Mouse (Mus musculus) cerebellum, adult 2 months (tissue): Measurements from ENCODE around the gene Inf2. TPM values are rescaled to one million over a fixed set of nuclear protein-coding genes. Genes with fewer than 3 reads are reported as not detected.

ENCODE experiments used
- DNase-seq, 2 experiments: peaks; one replicate each; pipeline ENCODE4 v3.0.0; 2021
- H3K27ac ChIP-seq: fragments of 200-500 bp; 2 replicates; pipeline ENCODE4 v1.5.1; 2012; ENCODE audit warnings: low read length, control low read depth, inconsistent platforms; ENCODE audit not compliant: insufficient read depth
- H3K27me3 ChIP-seq: fragments of 200-500 bp; 2 replicates; pipeline ENCODE4 v1.6.1; 2012; ENCODE audit warnings: inconsistent platforms, mild to moderate bottlenecking, low read length, moderate library complexity; ENCODE audit not compliant: control insufficient read depth, insufficient read depth
- H3K4me1 ChIP-seq: fragments of 200-500 bp; 2 replicates; pipeline ENCODE4 v1.6.1; 2011; ENCODE audit warnings: low read length; ENCODE audit not compliant: control insufficient read depth, insufficient read depth
- H3K4me3 ChIP-seq: fragments of 200-500 bp; replicated peaks from 2 replicates; pipeline ENCODE3; 2011; ENCODE audit warnings: mild to moderate bottlenecking, low read depth, low read length, control low read depth; ENCODE audit not compliant: insufficient read depth
- CTCF ChIP-seq: fragments of 200-500 bp; IDR thresholded peaks from 2 replicates; pipeline ENCODE4 v1.5.1; 2011; ENCODE audit warnings: low read depth, mild to moderate bottlenecking, control low read depth, low read length, moderate library complexity, borderline replicate concordance; ENCODE audit not compliant: insufficient read depth
- POLR2A ChIP-seq: fragments of 200-500 bp; IDR thresholded peaks from 2 replicates; pipeline ENCODE4 v1.6.1; 2011; ENCODE audit warnings: low read length, control low read depth, borderline replicate concordance; ENCODE audit not compliant: insufficient read depth
- WGBS: fragments of 180-500 bp; shearing (Covaris S2); methylation state at CpG from one replicate; pipeline ENCODE4 v1.1.7; 2018; 5-methylcytosine and 5-hydroxymethylcytosine counted together
- polyA plus RNA-seq: library from polyadenylated mRNA; depleted of rRNA; stranded (reverse); fragments of >200 nt; gene quantifications from 2 replicates; pipeline ENCODE4 v1.2.3, GENCODE M21; 2012

The Inf2 gene
- polyA plus RNA-seq, 1 experiment, result 41.8 TPM

GRCm38 (mm10) chr12:112599942-112600611 lies 11.5 kb downstream of the Inf2 start:
- Histone ChIP-seq H3K4me3 (no peak overlapping the region), H3K27ac (no peak overlapping the region), H3K27me3 (no peaks in the 10 kb centered on the region), H3K4me1 (peaks cover 16% of the 10 kb centered on the region)
- TF ChIP-seq CTCF, result no peak
- no peak for TF ChIP-seq POLR2A
- WGBS, result 86% methylated on average over 30 of the region's 30 CpGs
- DNase-seq, result no peak

- WGBS, result 88% methylated on average over 5 of the region's 5 CpGs
- no peaks in the 10 kb centered on the region; the same call in 1 of the 2 replicates for H3K4me1 ChIP-seq
- TF ChIP-seq POLR2A (no peak), CTCF (no peak)
- H3K4me3 ChIP-seq, result no peak overlapping the region
- H3K27ac ChIP-seq, result no peak overlapping the region
- DNase-seq, result no peak
- no peaks in the 10 kb centered on the region for H3K27me3 ChIP-seq
These were observed 15.4 kb downstream of the Inf2 start for GRCm38 (mm10) chr12:112604022-112604421.

GRCm38 (mm10) chr12:112604709-112605649 lies 16.4 kb downstream of the Inf2 start:
- Histone ChIP-seq H3K27ac (no peak overlapping the region), H3K27me3 (no peaks in the 10 kb centered on the region), H3K4me1 (no peaks in the 10 kb centered on the region), H3K4me3 (no peak overlapping the region)
- DNase-seq, result no peak
- 58% methylated on average over 20 of the region's 20 CpGs for WGBS
- TF ChIP-seq CTCF (no peak), POLR2A (no peak)

- WGBS, result 42% methylated on average over 6 of the region's 6 CpGs
- H3K27me3 ChIP-seq, result no peaks in the 10 kb centered on the region
- no peak overlapping the region for H3K4me3 ChIP-seq
- no peak overlapping the region for H3K27ac ChIP-seq
- H3K4me1 ChIP-seq, result no peaks in the 10 kb centered on the region
- TF ChIP-seq POLR2A (no peak), CTCF (peak; percentile 98)
- DNase-seq, result peak; percentile 67 to 79
These were observed 17.2 kb downstream of the Inf2 start for GRCm38 (mm10) chr12:112605766-112606165.

- H3K4me1 ChIP-seq, result no peaks in the 10 kb centered on the region
- no peak for TF ChIP-seq POLR2A
- no peak for TF ChIP-seq CTCF
- no peaks in the 10 kb centered on the region for H3K27me3 ChIP-seq
- WGBS, result 63% methylated on average over 6 of the region's 6 CpGs
- DNase-seq, result no peak
- H3K4me3 ChIP-seq, result no peak overlapping the region
- no peak overlapping the region for H3K27ac ChIP-seq
These were observed 18.4 kb downstream of the Inf2 start for GRCm38 (mm10) chr12:112606998-112607397.

- Histone ChIP-seq H3K4me3 (no peak overlapping the region), H3K27me3 (no peaks in the 10 kb centered on the region), H3K27ac (no peak overlapping the region), H3K4me1 (no peaks in the 10 kb centered on the region)
- WGBS, result 90% methylated on average over 10 of the region's 10 CpGs
- no peak for TF ChIP-seq CTCF
- TF ChIP-seq POLR2A, result no peak
- DNase-seq, result no peak
These were observed 20.4 kb downstream of the Inf2 start for GRCm38 (mm10) chr12:112609031-112609430.

GRCm38 (mm10) chr12:112616668-112617067 lies 28.1 kb downstream of the Inf2 start:
- TF ChIP-seq POLR2A (no peak), CTCF (no peak)
- WGBS, result 51% methylated on average over 9 of the region's 9 CpGs
- Histone ChIP-seq H3K4me1 (0 out of 2 replicates have a peak, but pooled peaks cover 10% of the 10 kb centered on the region), H3K27me3 (no peaks in the 10 kb centered on the region), H3K27ac (no peak overlapping the region), H3K4me3 (no peak overlapping the region)
- no peak for DNase-seq

GRCm38 (mm10) chr12:112617184-112617583 lies 28.6 kb downstream of the Inf2 start:
- Histone ChIP-seq H3K27me3 (no peaks in the 10 kb centered on the region), H3K27ac (no peak overlapping the region), H3K4me3 (no peak overlapping the region), H3K4me1 (0 out of 2 replicates have a peak, but pooled peaks cover 10% of the 10 kb centered on the region)
- no peak for DNase-seq
- TF ChIP-seq CTCF, result no peak
- TF ChIP-seq POLR2A, result no peak
- 79% methylated on average over 11 of the region's 11 CpGs for WGBS
